Comparison of ENCODE assay signal across 9 mouse cellular contexts in genomic region chr7:135488214-135488810, GRCm38 (mm10). TPM values are rescaled to one million over a fixed set of nuclear protein-coding genes. Genes with fewer than 3 reads are reported as not detected.
DNase-seq lines count a peak whose midpoint lies in the region; ATAC-seq and TF ChIP-seq lines count a peak whose summit lies in the region.
"Had no signal": no experiment of that assay in that cellular context is flagged by ENCODE, and none has a peak within 500 bp of the region (broad histone marks: within the 10 kb centered on the region; RNA-seq: fewer than 3 reads in every experiment).

No protein-coding gene starts in this region.

- H3K9ac ChIP-seq in forebrain, postnatal 0 days = no peak overlapping the region
- H3K9ac ChIP-seq in forebrain, embryonic 13.5 days = no peak overlapping the region
- H3K9ac ChIP-seq in forebrain, embryonic 15.5 days (replicated peaks) = no peak overlapping the region
- H3K9ac ChIP-seq: heart, embryonic 15.5 days had no signal

- peak; percentile 70 for TF ChIP-seq CTCF in forebrain, postnatal 0 days (IDR thresholded peaks at IDR 0.05; ENCODE audit: low read depth)

- 69% methylated on average over 6 of the region's 6 CpGs for WGBS in forebrain, postnatal 0 days
- 67% methylated on average over 6 of the region's 6 CpGs for WGBS in forebrain, embryonic 13.5 days
- 67% methylated on average over 6 of the region's 6 CpGs for WGBS in forebrain, embryonic 15.5 days

- H3K27ac ChIP-seq in forebrain, postnatal 0 days (ENCODE audit: low read depth, low read length) = no peak overlapping the region
- no peak overlapping the region for H3K27ac ChIP-seq in forebrain, embryonic 13.5 days
- no peak overlapping the region for H3K27ac ChIP-seq in forebrain, embryonic 15.5 days (replicated peaks)
- H3K27ac ChIP-seq: heart, embryonic 15.5 days had no signal

- no peak overlapping the region for H3K4me3 ChIP-seq in forebrain, postnatal 0 days (ENCODE audit: low read depth, low read length)
- H3K4me3 ChIP-seq in forebrain, embryonic 13.5 days = no peak overlapping the region
- no peak overlapping the region for H3K4me3 ChIP-seq in forebrain, embryonic 15.5 days
- H3K4me3 ChIP-seq: heart, embryonic 15.5 days had no signal

- DNase-seq in forebrain, postnatal 0 days = no peak
- DNase-seq in right cerebral cortex, postnatal 4 days = peak; percentile 48
- no peak for DNase-seq in right cerebral cortex, adult 18-20 months
- DNase-seq in thymus, postnatal 14 days = peak; percentile 48
- no peak for DNase-seq in layer of hippocampus, adult 18-20 months (ENCODE audit: low spot score in 2 of 2)

- H3K4me1 ChIP-seq in forebrain, postnatal 0 days (ENCODE audit: insufficient read depth) = no peaks in the 10 kb centered on the region; the same call in 1 of the 2 replicates
- H3K4me1 ChIP-seq in forebrain, embryonic 13.5 days = peaks cover 36% of the 10 kb centered on the region
- peaks cover 19% of the 10 kb centered on the region for H3K4me1 ChIP-seq in forebrain, embryonic 15.5 days
- H3K4me1 ChIP-seq: heart, embryonic 15.5 days had no signal

- peaks cover 5% of the 10 kb centered on the region; the same call in 1 of the 2 replicates for H3K9me3 ChIP-seq in forebrain, postnatal 0 days (ENCODE audit: low read length)
- no peaks in the 10 kb centered on the region for H3K9me3 ChIP-seq in forebrain, embryonic 13.5 days (replicated peaks)
- no peaks in the 10 kb centered on the region for H3K9me3 ChIP-seq in forebrain, embryonic 15.5 days
- H3K9me3 ChIP-seq: heart, embryonic 15.5 days had no signal

- no peaks in the 10 kb centered on the region for H3K27me3 ChIP-seq in forebrain, postnatal 0 days (ENCODE audit: insufficient read depth, low read length)
- peaks cover 13% of the 10 kb centered on the region for H3K27me3 ChIP-seq in forebrain, embryonic 13.5 days
- H3K27me3 ChIP-seq in forebrain, embryonic 15.5 days = peaks cover 9% of the 10 kb centered on the region; the same call in 1 of the 2 replicates

- H3K36me3 ChIP-seq in forebrain, postnatal 0 days (ENCODE audit: insufficient read depth) = no peaks in the 10 kb centered on the region
- H3K36me3 ChIP-seq in forebrain, embryonic 13.5 days (ENCODE audit: poor library complexity, severe bottlenecking) = no peaks in the 10 kb centered on the region
- no peaks in the 10 kb centered on the region for H3K36me3 ChIP-seq in forebrain, embryonic 15.5 days
- H3K36me3 ChIP-seq: heart, embryonic 15.5 days had no signal

- H3K4me2 ChIP-seq in forebrain, postnatal 0 days (ENCODE audit: low read depth) = no peak overlapping the region
- no peak overlapping the region for H3K4me2 ChIP-seq in forebrain, embryonic 13.5 days
- no peak overlapping the region for H3K4me2 ChIP-seq in forebrain, embryonic 15.5 days (replicated peaks)
- H3K4me2 ChIP-seq: heart, embryonic 15.5 days had no signal

- no peak for ATAC-seq in forebrain, postnatal 0 days
- no peak for ATAC-seq in forebrain, embryonic 13.5 days
- 0 out of 2 replicates have a peak, but pooled peaks have one; percentile 33 for ATAC-seq in erythroid progenitor cell, adult 5-6 weeks (replicated peaks; ENCODE audit: low FRiP score, poor library complexity, severe bottlenecking)
- no peak for ATAC-seq in forebrain, embryonic 15.5 days (replicated peaks)

RNA-seq across cellular contexts. Expression of gene Clrn3, which starts 40.1 kb away (rescaled TPM):
- 0.10 TPM in 1 of 2 replicates, not detected in the other for total RNA-seq in forebrain, postnatal 0 days (2014; rRNA removed)
- not detected in 2 replicates for polyA plus RNA-seq in forebrain, postnatal 0 days (2015; fragmentation: Nextera tagmentation; extraction: Ambion mirVana)
- polyA plus RNA-seq in forebrain, embryonic 13.5 days (2015; fragmentation: Nextera tagmentation; extraction: Ambion mirVana) = not detected in 2 replicates
- not detected in 2 replicates for total RNA-seq in erythroid progenitor cell, adult 5-6 weeks (2015; ENCODE audit: low replicate concordance)
- not detected in 2 replicates for total RNA-seq in erythroid progenitor cell, adult 5-6 weeks (2017; ENCODE audit: low replicate concordance)
- not detected for total RNA-seq in layer of hippocampus, adult 18-20 months (2021)
- not detected in 2 replicates for polyA plus RNA-seq in forebrain, embryonic 15.5 days (2015; fragmentation: Nextera tagmentation; extraction: Ambion mirVana)
- polyA plus RNA-seq: heart, embryonic 15.5 days had no signal

RNA-seq across cellular contexts. Expression of gene Ptpre, which starts 49.0 kb away (rescaled TPM):
- 9.6 and 10.9 TPM in 2 replicates for total RNA-seq in forebrain, postnatal 0 days (2014; rRNA removed)
- polyA plus RNA-seq in forebrain, postnatal 0 days (2015; fragmentation: Nextera tagmentation; extraction: Ambion mirVana) = 3.2 and 6.9 TPM in 2 replicates
- polyA plus RNA-seq in forebrain, embryonic 13.5 days (2015; fragmentation: Nextera tagmentation; extraction: Ambion mirVana) = 2.3 and 2.5 TPM in 2 replicates
- 10.8 and 13.0 TPM in 2 replicates for total RNA-seq in erythroid progenitor cell, adult 5-6 weeks (2015; ENCODE audit: low replicate concordance)
- total RNA-seq in erythroid progenitor cell, adult 5-6 weeks (2017; ENCODE audit: low replicate concordance) = 6.1 and 6.3 TPM in 2 replicates
- 10 to 100 TPM; 47.1 to 49.3 TPM for total RNA-seq in layer of hippocampus, adult 18-20 months (2021)
- 3.1 and 3.4 TPM in 2 replicates for polyA plus RNA-seq in forebrain, embryonic 15.5 days (2015; fragmentation: Nextera tagmentation; extraction: Ambion mirVana)

Comparison
In these comparisons a context has a peak if more than half of its experiments do, and no peak if none do; other contexts are left out.
1. DNase-seq: peak in right cerebral cortex, postnatal 4 days (single experiment) and thymus, postnatal 14 days (single experiment); none in forebrain, postnatal 0 days (single experiment), right cerebral cortex, adult 18-20 months (single experiment) and layer of hippocampus, adult 18-20 months (0 of 2).